Mouse (Mus musculus) layer of hippocampus, adult 18-20 months (tissue): Measurements from ENCODE around the gene Platr17. TPM values are rescaled to one million over a fixed set of nuclear protein-coding genes. Genes with fewer than 3 reads are reported as not detected.
"Not testable (repeated sequence)": the region's sequence is repeated elsewhere in the genome, so short reads cannot be mapped to it uniquely, and the experiment has no call there.

Experiments used
- DNase-seq, 2 experiments: peaks; one replicate each; pipeline ENCODE4 v3.0.0; 2022; ENCODE audit warnings: low spot score in 2 of 2
- total RNA-seq, 2 experiments: library from RNA; stranded (reverse); gene quantifications; 2 replicates each; pipeline ENCODE4 v1.2.3; 2021

The Platr17 gene
- total RNA-seq, 2 experiments from 2014 or later = 0.42 TPM; not detected in 1

DNA sequence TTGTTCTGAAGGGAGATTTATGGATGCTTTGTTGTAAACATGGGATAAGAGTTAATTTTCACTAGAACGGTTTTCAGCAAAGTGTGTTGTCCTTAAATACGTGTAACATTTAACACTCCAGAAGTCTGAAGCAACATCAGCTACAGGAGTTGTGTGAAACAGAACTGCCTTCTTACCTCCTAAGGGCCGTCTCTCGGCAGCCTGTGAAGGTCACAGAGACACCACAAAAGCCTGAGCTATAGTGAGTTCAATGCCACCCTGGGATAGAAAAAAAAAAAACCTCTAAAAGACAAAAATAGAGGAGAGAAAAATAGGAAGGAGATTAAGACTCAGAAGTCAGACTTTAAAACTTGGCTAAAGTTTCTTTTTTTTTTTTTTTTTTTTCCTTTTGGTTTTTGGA is 2.9 kb upstream of the Platr17 start:
- no peak for DNase-seq

GRCm38 (mm10) chr17:33902491-33902890 is 2.4 kb upstream of the Platr17 start:
- no peak for DNase-seq

GRCm38 (mm10) chr17:33903911-33904651 is 854 bp upstream of the Platr17 start:
- DNase-seq = not testable (repeated sequence)

GRCm38 (mm10) chr17:33908331-33909076 is 3.6 kb downstream of the Platr17 start:
- peak in 1 of 2 experiments; percentile 60 for DNase-seq

GRCm38 (mm10) chr17:33909077-33909868 is 4.3 kb downstream of the Platr17 start, which contains the start of gene Daxx:
Gene Daxx (plus strand): TSS chr17:33909414.
- peak; percentile 99 for DNase-seq

DNA sequence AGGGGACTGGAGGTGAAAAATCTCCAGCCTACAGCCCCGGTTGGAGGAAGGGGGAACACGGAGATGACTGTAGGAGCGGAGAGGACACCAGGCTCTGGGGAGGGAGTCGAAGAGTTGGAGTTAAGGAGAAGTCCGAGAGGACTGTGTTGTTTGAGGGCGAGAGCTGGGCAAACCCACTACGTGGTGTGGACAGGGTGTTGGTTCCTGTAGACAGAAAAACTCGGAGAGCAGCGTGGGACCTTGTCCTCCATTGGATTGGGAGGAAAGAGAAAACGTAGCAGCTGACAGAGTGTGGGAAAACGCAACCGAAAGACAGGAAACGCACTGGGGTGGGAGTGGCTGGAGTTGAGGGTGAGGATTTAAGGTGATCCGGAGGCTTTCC is 4.9 kb downstream of the Platr17 start:
- DNase-seq = no peak

DNA sequence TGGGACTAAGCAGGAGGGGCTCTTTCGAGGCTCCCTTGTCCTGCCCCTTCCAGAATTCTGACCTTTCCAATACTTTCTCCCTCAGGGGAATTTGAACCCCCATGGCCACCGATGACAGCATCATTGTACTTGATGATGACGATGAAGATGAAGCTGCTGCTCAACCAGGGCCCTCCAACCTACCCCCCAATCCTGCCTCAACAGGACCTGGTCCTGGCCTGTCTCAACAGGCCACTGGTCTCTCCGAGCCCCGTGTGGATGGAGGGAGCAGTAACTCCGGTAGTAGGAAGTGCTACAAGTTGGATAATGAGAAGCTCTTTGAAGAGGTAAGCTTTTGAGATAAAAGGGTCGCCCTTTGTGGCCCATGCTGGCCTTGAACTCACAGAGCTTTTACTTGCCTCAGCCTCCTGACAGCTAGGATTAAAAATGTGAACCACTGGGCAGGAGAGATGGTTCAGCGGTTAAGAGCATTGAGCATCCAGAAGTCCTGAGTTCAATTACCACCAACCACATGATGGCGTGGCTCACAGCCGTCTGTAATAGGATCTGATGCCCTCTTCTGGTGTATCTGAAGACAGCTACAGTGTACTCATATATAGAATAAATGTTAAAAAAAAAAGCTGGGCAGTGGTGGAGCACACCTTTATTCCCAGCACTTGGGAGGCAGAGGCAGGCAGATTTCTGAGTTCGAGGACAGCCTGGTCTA is 5.6 kb downstream of the Platr17 start:
- DNase-seq = no peak

GRCm38 (mm10) chr17:33911052-33911812 is 6.3 kb downstream of the Platr17 start:
- DNase-seq = no peak

DNA sequence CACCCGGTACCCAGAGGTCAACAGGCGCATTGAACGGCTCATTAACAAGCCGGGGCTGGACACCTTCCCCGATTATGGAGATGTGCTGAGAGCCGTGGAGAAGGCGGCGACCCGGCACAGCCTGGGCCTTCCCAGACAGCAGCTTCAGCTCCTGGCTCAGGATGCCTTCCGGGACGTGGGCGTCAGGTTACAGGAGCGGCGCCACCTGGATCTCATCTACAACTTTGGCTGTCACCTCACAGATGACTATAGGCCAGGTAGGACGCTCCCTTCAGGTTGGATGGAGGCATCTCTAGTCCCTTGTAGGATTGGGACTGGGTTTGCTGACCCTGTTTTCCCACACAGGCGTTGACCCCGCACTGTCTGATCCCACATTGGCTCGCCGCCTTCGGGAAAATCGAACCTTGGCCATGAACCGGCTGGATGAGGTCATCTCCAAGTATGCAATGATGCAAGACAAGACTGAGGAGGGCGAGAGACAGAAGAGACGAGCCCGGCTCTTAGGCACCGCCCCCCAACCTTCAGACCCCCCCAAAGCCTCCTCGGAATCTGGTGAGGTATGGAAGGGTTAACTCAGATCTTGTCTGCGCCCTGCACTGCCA is 7.0 kb downstream of the Platr17 start:
- DNase-seq = no peak

GRCm38 (mm10) chr17:33913264-33913663 is 8.3 kb downstream of the Platr17 start:
- DNase-seq = no peak

GRCm38 (mm10) chr17:33913905-33914304 is 9.0 kb downstream of the Platr17 start:
- no peak for DNase-seq

DNA sequence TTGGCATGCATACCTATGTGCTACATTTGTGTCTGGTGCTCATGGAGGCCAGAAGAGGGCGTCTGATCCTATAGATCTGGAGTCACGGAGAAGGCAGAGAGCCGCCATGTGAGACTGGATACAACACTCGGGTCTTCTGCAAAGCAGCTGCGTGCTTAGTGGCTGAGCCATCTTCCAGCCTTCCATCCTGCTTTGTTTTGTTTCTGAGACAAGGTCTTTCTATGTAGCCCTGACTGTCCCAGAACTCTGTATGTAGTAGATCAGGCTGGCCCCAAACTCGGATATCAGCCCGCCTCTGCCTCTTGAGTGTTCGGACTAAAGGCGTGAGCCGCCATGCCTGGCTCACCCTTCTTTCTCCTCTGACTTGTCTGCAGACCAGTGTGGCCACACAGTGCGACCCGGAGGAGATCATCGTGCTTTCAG is 10.0 kb downstream of the Platr17 start:
- DNase-seq = no peak

DNA sequence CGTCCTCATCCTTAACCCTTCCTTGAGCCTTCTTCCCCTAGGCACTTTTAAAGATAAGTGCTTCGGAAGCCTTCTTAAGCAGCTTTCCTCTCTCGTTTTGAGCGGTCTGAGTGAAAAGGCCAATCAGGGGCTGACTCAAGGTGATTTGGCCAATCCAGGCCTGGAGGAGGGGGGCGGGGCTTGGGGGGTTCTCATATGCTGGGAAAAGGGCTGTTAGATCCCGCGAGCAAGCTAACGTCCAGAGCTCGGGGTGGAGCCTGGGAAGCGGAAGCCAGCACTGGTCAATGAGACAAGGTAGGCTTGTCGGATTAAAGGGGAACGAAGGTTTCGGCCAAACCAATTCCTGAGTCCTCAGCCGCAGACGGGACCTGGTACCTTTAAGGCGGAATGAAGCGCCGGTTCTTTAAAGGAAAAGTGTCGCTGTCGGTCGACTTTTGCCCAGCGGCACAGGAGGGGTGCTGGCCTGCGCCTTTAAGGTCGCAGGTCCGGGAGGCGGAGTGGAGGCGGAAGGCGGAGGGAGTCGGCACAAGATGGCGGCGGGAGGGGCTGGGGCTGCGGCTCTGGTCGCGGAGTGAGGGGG is 10.8 kb downstream of the Platr17 start, which contains the start of the genes Tapbp and Zbtb22:
Tapbp (plus strand) TSS at position 229 of the 580 bp plus-strand sequence.
Zbtb22 (plus strand) TSS at position 234 of the 580 bp plus-strand sequence.
- DNase-seq = peak; percentile 96 to 98

DNA sequence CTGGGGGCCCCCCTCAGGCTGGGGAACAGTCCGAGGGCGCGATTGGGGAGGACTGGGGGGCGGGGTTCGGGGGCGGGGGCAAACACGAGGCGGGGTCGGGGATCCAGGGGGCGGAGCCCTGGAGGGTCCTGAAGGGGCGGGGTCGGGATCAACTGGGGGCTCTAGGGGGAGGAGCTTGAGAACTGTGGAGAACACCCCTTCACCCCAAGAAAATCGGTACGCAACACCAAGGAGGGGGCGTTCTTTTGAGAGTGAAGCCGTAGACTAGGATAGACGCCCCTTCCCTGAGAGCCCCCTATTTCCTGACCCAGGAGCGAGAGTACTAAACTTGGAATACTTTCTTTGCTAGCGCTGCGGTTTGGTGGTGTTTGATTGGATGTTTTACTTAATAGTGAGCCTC is 11.4 kb downstream of the Platr17 start:
- no peak for DNase-seq

DNA sequence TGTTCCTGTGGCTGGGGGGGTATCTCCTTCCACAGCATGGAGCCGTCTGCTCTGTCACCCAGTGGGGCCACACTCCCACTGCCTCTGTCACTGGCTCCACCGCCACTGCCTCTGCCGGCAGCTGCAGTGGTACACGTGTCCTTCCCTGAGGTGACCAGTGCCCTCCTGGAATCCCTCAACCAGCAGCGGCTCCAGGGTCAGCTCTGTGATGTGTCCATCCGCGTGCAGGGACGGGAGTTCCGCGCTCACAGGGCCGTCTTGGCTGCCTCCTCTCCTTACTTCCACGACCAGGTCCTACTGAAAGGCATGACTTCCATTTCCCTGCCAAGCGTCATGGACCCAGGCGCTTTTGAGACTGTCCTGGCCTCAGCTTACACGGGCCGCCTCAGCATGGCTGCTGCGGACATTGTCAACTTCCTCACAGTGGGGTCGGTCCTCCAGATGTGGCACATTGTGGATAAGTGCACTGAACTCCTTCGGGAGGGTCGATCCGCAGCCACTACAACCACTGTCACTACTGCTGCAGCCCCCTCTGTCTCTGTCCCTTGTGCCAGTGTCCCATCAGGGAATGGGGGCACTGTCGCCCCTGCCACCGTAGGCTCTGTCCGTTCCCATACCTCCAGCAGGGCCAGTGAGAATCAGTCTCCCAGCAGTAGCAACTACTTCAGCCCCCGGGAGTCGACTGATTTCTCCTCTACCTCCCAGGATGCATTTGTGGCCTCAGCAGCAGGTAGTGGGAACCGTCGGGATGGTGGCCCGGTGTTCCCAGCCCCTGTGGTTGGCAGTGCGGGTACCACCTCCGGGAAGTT is 12.1 kb downstream of the Platr17 start:
- DNase-seq = no peak

- DNase-seq = no peak
Measured at GRCm38 (mm10) chr17:33917656-33918292, 12.8 kb downstream of the Platr17 start.

DNA sequence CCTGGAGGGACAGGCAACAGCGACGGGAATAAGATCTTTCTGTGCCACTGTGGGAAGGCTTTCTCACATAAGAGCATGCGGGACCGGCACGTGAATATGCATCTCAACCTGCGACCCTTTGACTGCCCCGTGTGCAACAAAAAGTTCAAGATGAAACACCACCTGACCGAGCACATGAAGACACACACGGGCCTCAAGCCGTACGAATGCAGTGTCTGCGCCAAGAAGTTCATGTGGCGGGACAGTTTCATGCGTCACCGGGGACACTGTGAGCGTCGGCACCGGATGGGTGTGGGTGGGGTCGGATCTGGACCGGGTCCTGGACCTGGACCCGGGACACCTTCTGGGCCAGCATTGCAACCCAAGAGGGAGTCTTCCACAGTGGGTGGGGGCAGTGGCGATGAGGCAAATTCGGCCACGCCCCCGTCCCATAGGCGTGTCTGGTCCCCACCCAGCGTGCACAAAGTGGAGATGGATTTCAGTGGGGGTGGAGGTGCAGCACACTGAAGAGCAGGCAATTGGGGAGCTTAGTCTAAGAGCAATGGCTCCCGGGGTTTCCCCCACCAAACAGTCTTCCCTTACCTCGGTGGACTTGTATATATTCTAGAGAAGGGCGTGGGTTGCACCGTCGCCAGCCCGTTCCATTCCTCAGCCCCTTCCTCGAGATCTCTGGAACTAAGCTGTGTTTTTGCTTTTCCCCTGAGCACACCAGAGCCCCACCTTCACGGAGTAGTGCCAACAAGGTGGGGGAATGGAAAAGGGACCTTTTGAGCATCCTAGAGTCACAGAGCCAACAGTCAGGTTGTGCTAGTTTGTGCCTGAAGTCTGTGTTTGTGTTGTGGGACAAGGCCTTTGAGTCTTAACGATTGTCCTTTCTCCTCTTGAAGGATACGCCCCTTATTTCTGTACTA is 13.6 kb downstream of the Platr17 start:
- no peak for DNase-seq
